Mouse (Mus musculus) adrenal gland, adult (tissue): ENCODE measurements around the gene BC035044.
"Not testable (repeated sequence)": the region's sequence is repeated elsewhere in the genome, so short reads cannot be mapped to it uniquely, and the experiment has no call there.

ENCODE experiments used
- DNase-seq, 2 experiments: peaks; one replicate each; pipeline ENCODE4 v3.0.0; 2022 to 2023; ENCODE audit warnings: low spot score in 1 of 2; ENCODE audit not compliant: inconsistent age in 2 of 2

The BC035044 gene

DNA sequence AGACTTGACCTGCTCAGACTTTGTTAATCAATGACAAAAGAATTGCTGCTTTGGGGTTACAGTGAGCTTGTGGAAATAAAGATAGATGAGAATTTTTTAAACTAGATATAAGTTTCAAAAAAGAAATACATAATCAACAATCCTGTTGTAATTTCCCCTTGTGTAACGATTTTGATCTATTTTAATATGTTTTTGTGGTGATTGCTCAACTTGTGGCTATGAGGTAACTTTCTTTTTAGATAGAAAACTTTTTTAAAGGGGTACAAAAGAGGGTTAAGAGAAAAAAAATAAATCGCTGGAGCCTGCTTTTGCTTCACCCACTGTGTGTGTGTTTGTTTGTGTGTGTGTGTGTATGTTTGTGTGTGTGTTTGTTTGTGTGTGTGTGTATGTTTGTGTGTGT, 39.8 kb downstream of the BC035044 start:
- no peak for DNase-seq

DNA sequence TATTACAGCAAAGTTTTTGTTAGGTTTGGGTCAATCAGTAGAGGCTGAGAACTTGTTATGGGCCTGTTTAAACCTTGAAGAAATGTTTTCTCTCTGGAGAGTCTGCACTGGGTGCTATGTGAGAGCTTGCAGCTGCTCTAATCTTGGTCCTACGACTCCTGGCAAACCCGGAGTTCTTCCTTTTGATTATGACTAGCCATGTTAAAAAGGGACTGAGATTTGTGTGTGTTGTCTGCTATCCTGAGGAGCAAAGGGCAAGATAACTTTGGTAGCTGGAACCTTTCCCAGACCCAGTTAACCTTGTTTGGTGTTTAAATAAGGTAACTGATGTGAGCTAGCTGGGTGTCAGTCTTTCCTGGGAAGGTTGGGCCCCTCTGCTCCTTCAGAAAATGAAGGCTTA, 40.3 kb downstream of the BC035044 start:
- peak in 1 of 2 experiments; percentile 43 for DNase-seq

- DNase-seq: peak in 1 of 2 experiments; percentile 86
Measured at GRCm38 (mm10) chr6:128849902-128850301, 41.0 kb downstream of the BC035044 start.

DNA sequence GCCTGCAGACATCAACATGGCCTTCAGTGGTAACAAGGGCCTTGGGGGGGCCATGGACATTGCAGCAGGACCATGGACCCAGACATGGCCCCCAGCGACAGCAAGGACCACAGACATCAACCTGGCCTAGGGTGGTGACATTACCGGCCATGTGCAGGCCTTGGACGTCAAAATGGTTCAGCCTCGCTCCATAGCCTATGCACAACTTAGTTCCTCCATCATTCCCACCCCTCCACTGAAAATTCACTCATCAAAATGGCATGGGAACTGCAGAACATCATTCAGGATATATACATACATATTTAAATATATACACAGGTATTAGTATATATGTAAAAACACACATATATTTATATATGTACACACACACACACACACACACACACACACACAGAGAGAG, 43.5 kb downstream of the BC035044 start:
- DNase-seq: no peak

- DNase-seq: peak in 1 of 2 experiments; percentile 31
Measured at GRCm38 (mm10) chr6:128845998-128846542, 44.9 kb downstream of the BC035044 start.

- DNase-seq: peak; percentile 89 to 96
Measured at GRCm38 (mm10) chr6:128845319-128845979, 45.5 kb downstream of the BC035044 start.

GRCm38 (mm10) chr6:128844586-128845080, 46.3 kb downstream of the BC035044 start:
- peak in 1 of 2 experiments; percentile 44 for DNase-seq

DNA sequence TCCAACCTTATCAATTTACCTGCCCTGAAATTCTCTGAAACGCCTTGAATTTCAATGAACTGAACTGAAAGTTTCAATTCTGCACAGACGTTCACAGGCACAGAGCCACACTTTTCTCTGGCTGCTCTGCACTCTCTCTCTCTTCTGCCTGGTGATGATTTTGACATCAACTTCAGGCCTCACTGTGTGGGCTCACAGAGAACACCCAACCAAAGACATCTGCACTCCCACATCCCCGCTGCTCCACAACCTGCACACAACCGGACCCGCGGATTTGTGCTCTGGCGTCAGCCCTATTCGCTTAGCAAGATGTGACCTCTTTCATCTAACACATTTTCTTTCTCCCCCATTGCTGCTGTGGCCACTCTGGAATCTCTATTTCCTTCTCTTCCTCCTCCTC, 46.8 kb downstream of the BC035044 start:
- DNase-seq: peak in 1 of 2 experiments; percentile 42

- peak; percentile 68 to 93 for DNase-seq
Measured at GRCm38 (mm10) chr6:128843479-128843992, 47.4 kb downstream of the BC035044 start.

DNA sequence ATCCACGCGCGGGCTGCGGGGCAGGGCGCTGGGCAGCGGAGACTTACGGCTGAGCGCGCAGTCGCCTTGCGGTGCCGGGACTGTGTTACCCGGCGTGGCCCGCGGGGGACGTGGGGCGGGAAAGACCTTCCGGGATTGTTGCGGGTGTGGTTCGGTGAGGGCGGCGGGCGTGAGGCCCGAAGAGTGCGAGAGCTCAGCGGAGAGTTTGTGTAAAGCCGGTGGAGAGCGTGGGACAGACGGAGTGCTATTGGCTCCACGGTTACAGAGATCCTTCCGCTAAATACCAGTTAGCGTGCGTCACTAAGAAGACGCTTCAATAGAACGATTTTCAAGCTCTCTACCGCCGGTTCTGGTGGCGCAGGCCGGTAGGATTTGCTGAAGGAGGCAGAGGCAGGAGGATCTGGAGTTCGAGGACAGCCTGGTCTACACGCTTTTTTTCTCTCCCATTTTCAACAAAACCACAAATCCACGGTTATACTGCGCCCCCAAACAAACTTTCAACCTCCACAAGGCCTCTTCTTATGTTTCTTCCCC, 47.9 kb downstream of the BC035044 start:
- peak; percentile 93 to 98 for DNase-seq

DNA sequence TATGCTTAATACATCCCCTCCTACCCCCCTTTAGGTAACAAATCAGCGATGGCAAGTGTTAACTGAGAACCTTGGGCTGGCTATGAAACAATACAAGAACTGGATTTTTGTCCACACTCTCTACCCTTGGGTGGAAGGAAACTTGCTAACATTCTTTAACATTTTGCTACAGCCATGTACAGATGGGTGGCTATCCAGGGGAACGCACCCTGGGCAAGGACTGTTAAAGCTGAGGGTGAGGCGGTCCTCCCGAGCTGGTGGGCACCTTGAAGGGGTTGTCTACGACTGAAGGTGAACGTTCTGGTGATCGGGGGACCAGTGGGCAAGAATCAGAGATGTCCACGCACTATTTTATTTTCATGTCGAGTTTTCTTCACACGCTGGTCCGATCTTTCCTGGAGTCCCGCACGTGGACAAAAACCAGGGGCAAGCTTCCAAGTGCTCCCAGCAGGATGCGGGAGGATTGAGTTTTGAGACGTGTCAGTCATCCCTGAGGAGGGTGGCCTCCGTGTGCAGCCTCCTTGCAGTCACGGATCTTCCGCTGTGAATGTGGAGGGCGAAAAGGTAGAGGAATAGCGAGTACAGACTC, 48.5 kb downstream of the BC035044 start:
- no peak for DNase-seq

GRCm38 (mm10) chr6:128841327-128842089, 49.4 kb downstream of the BC035044 start:
- DNase-seq: peak in 1 of 2 experiments; percentile 59

DNA sequence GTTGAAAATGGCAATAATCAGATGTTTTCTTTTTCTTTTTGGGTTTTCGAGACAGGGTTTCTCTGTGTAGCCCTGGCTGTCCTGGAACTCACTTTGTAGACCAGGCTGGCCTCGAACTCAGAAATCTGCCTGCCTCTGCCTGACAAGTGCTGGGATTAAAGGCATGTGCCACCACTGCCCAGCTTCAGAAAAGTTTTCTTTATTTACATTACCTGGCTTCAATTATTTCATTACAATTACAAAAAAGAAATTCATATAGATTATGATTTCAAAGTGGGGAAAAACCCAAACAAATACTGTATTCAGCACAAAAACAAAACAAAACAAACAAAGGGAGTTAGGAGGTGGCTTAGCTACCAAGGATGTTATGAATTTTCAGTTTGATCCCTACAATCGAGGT, 50.3 kb downstream of the BC035044 start:
- DNase-seq: not testable (repeated sequence)

- no peak for DNase-seq
Measured at GRCm38 (mm10) chr6:128839921-128840320, 51.0 kb downstream of the BC035044 start.

GRCm38 (mm10) chr6:128839266-128839771, 51.6 kb downstream of the BC035044 start:
- peak; percentile 83 to 95 for DNase-seq

GRCm38 (mm10) chr6:128838342-128839265, 52.3 kb downstream of the BC035044 start:
- DNase-seq: peak; percentile 92 to 98

GRCm38 (mm10) chr6:128837454-128838341, 53.2 kb downstream of the BC035044 start:
- DNase-seq: peak in 1 of 2 experiments; percentile 65

DNA sequence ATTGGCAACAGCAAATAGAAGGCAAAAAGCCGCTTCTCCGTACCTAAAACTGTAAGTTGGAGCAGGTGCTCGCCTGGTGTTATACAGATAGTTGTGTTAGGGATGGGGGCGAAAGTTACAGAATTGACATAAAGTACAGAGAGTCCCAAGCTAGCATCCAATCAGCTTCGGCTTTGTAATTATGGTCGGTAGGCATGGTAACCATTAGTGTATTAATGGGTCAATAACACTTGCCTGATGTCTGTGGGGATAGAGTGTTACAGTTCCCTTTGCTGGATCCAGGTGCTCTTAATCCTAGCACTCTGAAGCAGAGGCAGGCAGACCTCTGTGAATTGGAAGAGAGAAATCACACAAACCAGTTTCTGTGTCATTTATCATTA, 54.0 kb downstream of the BC035044 start:
- no peak for DNase-seq
